Mouse (Mus musculus): Measurements from ENCODE around the gene Pold1.

Pold1 gene

GRCm38 (mm10) chr7:44576333-44576844, 27.7 kb upstream of the Pold1 start:
- DNase-seq, result no peak

GRCm38 (mm10) chr7:44572956-44573484, 24.4 kb upstream of the Pold1 start:
- no peak for DNase-seq

- DNase-seq, result peak; percentile 79
These were observed 23.6 kb upstream of the Pold1 start, which contains the start of gene Napsa for GRCm38 (mm10) chr7:44572213-44572701. TSS of gene Napsa (plus strand) at chr7:44572380.

- peak; percentile 61 for DNase-seq
These were observed 23.2 kb upstream of the Pold1 start for GRCm38 (mm10) chr7:44571811-44572210.

- DNase-seq, result no peak
These were observed 22.3 kb upstream of the Pold1 start for GRCm38 (mm10) chr7:44570989-44571388.

- DNase-seq, result no peak
These were observed 20.2 kb upstream of the Pold1 start for GRCm38 (mm10) chr7:44568803-44569202.

- DNase-seq, result no peak
These were observed 16.8 kb upstream of the Pold1 start for GRCm38 (mm10) chr7:44565414-44565813.

GRCm38 (mm10) chr7:44564486-44564885, 15.8 kb upstream of the Pold1 start:
- peak; percentile 39 for DNase-seq

GRCm38 (mm10) chr7:44563284-44563683, 14.6 kb upstream of the Pold1 start:
- no peak for DNase-seq

GRCm38 (mm10) chr7:44560435-44561400, 12.1 kb upstream of the Pold1 start:
- DNase-seq, result peak; percentile 88

GRCm38 (mm10) chr7:44557629-44558028, 9.0 kb upstream of the Pold1 start:
- no peak for DNase-seq

GRCm38 (mm10) chr7:44553826-44554225, 5.2 kb upstream of the Pold1 start, which contains the start of gene Nr1h2:
TSS of gene Nr1h2 (minus strand) at chr7:44553951.
- peak; percentile 98 for DNase-seq

- DNase-seq, result peak; percentile 87
These were observed 4.6 kb upstream of the Pold1 start for GRCm38 (mm10) chr7:44553196-44553764.

GRCm38 (mm10) chr7:44552141-44552908, 3.7 kb upstream of the Pold1 start:
- no peak for DNase-seq

GRCm38 (mm10) chr7:44551731-44552130, 3.1 kb upstream of the Pold1 start:
- no peak for DNase-seq

- DNase-seq, result no peak
These were observed 2.7 kb upstream of the Pold1 start for GRCm38 (mm10) chr7:44551301-44551700.

- no peak for DNase-seq
These were observed 1.7 kb upstream of the Pold1 start for GRCm38 (mm10) chr7:44550409-44550678.

GRCm38 (mm10) chr7:44549621-44550408, 1.2 kb upstream of the Pold1 start:
- no peak for DNase-seq

GRCm38 (mm10) chr7:44547725-44548124, 924 bp downstream of the Pold1 start:
- no peak for DNase-seq

GRCm38 (mm10) chr7:44547041-44547440, 1.6 kb downstream of the Pold1 start:
- DNase-seq, result no peak

- no peak for DNase-seq
These were observed 2.4 kb downstream of the Pold1 start for GRCm38 (mm10) chr7:44546274-44546673.

- no peak for DNase-seq
These were observed 5.6 kb downstream of the Pold1 start for GRCm38 (mm10) chr7:44543071-44543470.
